Mouse (Mus musculus): Measurements from ENCODE around the gene Vamp5. TPM values are rescaled to one million over a fixed set of nuclear protein-coding genes. Genes with fewer than 3 reads are reported as not detected.

Vamp5 gene
- polyA plus RNA-seq, 1 experiment from 2014 or later = 80.5 TPM

GRCm38 (mm10) chr6:72371571-72371970 lies 8.7 kb downstream of the Vamp5 start:
- Histone ChIP-seq H3K4me2 (replicated peaks; ENCODE audit: low read depth, low read length) (no peak overlapping the region), H3K27ac (ENCODE audit: low read length) (peak overlapping the region; percentile 16; the same call in 1 of the 2 replicates), H3K4me3 (ENCODE audit: low read depth, low read length) (no peak overlapping the region), H3K27me3 (replicated peaks; ENCODE audit: insufficient read depth, low read length) (no peaks in the 10 kb centered on the region), H3K36me3 (ENCODE audit: insufficient read depth, low read length) (no peaks in the 10 kb centered on the region), H3K9me3 (ENCODE audit: low read length) (no peaks in the 10 kb centered on the region), H3K4me1 (ENCODE audit: insufficient read depth, low read depth, low read length) (peaks cover 18% of the 10 kb centered on the region; the same call in 1 of the 2 replicates), H3K9ac (replicated peaks; ENCODE audit: low read depth) (no peak overlapping the region)
- no peak for TF ChIP-seq EP300 (IDR thresholded peaks at IDR 0.05)
- no peak for TF ChIP-seq CTCF (IDR thresholded peaks at IDR 0.05)
- peak; percentile 53 for DNase-seq (ENCODE audit: low spot score)
- 0% methylated on average over 1 of the region's 1 CpGs for WGBS
- peak; percentile 26 for ATAC-seq

GRCm38 (mm10) chr6:72371147-72371546 lies 9.1 kb downstream of the Vamp5 start:
- peaks cover 18% of the 10 kb centered on the region; the same call in 1 of the 2 replicates for H3K4me1 ChIP-seq (ENCODE audit: insufficient read depth, low read depth, low read length)
- no peak overlapping the region for H3K4me2 ChIP-seq (replicated peaks; ENCODE audit: low read depth, low read length)
- H3K36me3 ChIP-seq (ENCODE audit: insufficient read depth, low read length) = no peaks in the 10 kb centered on the region
- TF ChIP-seq CTCF (IDR thresholded peaks at IDR 0.05) (no peak), EP300 (IDR thresholded peaks at IDR 0.05) (no peak)
- WGBS = 26% methylated on average over 5 of the region's 5 CpGs
- DNase-seq (ENCODE audit: low spot score) = peak; percentile 55
- no peaks in the 10 kb centered on the region for H3K9me3 ChIP-seq (ENCODE audit: low read length)
- peak overlapping the region; percentile 16; the same call in 1 of the 2 replicates for H3K27ac ChIP-seq (ENCODE audit: low read length)
- H3K4me3 ChIP-seq (ENCODE audit: low read depth, low read length) = no peak overlapping the region
- no peak overlapping the region for H3K9ac ChIP-seq (replicated peaks; ENCODE audit: low read depth)
- no peaks in the 10 kb centered on the region for H3K27me3 ChIP-seq (replicated peaks; ENCODE audit: insufficient read depth, low read length)
- ATAC-seq = peak; percentile 50

- DNase-seq (ENCODE audit: low spot score) = no peak
- Histone ChIP-seq H3K36me3 (ENCODE audit: insufficient read depth, low read length) (no peaks in the 10 kb centered on the region), H3K27ac (ENCODE audit: low read length) (0 out of 2 replicates have a peak overlapping the region, but pooled peaks have one; percentile 4), H3K4me3 (ENCODE audit: low read depth, low read length) (no peak overlapping the region), H3K9ac (replicated peaks; ENCODE audit: low read depth) (no peak overlapping the region), H3K9me3 (ENCODE audit: low read length) (no peaks in the 10 kb centered on the region), H3K27me3 (replicated peaks; ENCODE audit: insufficient read depth, low read length) (no peaks in the 10 kb centered on the region), H3K4me1 (ENCODE audit: insufficient read depth, low read depth, low read length) (peaks cover 18% of the 10 kb centered on the region; the same call in 1 of the 2 replicates), H3K4me2 (replicated peaks; ENCODE audit: low read depth, low read length) (no peak overlapping the region)
- no peak for ATAC-seq
- TF ChIP-seq CTCF (IDR thresholded peaks at IDR 0.05) = no peak
- no peak for TF ChIP-seq EP300 (IDR thresholded peaks at IDR 0.05)
- 67% methylated on average over 12 of the region's 12 CpGs for WGBS
Observed at GRCm38 (mm10) chr6:72370091-72370490, 10.2 kb downstream of the Vamp5 start.

- TF ChIP-seq EP300 (IDR thresholded peaks at IDR 0.05) = no peak
- TF ChIP-seq CTCF (IDR thresholded peaks at IDR 0.05) = peak; percentile 56
Observed at GRCm38 (mm10) chr6:72369557-72369956, 10.7 kb downstream of the Vamp5 start.

GRCm38 (mm10) chr6:72367460-72367974 lies 12.8 kb downstream of the Vamp5 start:
- Histone ChIP-seq H3K9ac (replicated peaks; ENCODE audit: low read depth) (no peak overlapping the region), H3K27me3 (replicated peaks; ENCODE audit: insufficient read depth, low read length) (no peaks in the 10 kb centered on the region), H3K9me3 (ENCODE audit: low read length) (no peaks in the 10 kb centered on the region), H3K36me3 (ENCODE audit: insufficient read depth, low read length) (no peaks in the 10 kb centered on the region), H3K27ac (ENCODE audit: low read length) (no peak overlapping the region), H3K4me3 (ENCODE audit: low read depth, low read length) (no peak overlapping the region), H3K4me2 (replicated peaks; ENCODE audit: low read depth, low read length) (no peak overlapping the region), H3K4me1 (ENCODE audit: insufficient read depth, low read depth, low read length) (peaks cover 11% of the 10 kb centered on the region; the same call in 1 of the 2 replicates)
- DNase-seq (ENCODE audit: low spot score) (no peak), ATAC-seq (no peak)
- no peak for TF ChIP-seq EP300 (IDR thresholded peaks at IDR 0.05)
- no peak for TF ChIP-seq CTCF (IDR thresholded peaks at IDR 0.05)
- WGBS = 83% methylated on average over 4 of the region's 4 CpGs

More at GRCm38 (mm10) chr6:72369557-72369956, 10.7 kb downstream of the Vamp5 start:
- no peak overlapping the region for H3K4me2 ChIP-seq (replicated peaks; ENCODE audit: low read depth, low read length)
- no peak overlapping the region for H3K4me3 ChIP-seq (ENCODE audit: low read depth, low read length)
- WGBS = 73% methylated on average over 4 of the region's 4 CpGs
- no peaks in the 10 kb centered on the region for H3K36me3 ChIP-seq (ENCODE audit: insufficient read depth, low read length)
- no peak overlapping the region for H3K9ac ChIP-seq (replicated peaks; ENCODE audit: low read depth)
- DNase-seq (ENCODE audit: low spot score) (no peak), ATAC-seq (no peak)
- peaks cover 14% of the 10 kb centered on the region; the same call in 1 of the 2 replicates for H3K4me1 ChIP-seq (ENCODE audit: insufficient read depth, low read depth, low read length)
- no peaks in the 10 kb centered on the region for H3K27me3 ChIP-seq (replicated peaks; ENCODE audit: insufficient read depth, low read length)
- H3K27ac ChIP-seq (ENCODE audit: low read length) = no peak overlapping the region
- H3K9me3 ChIP-seq (ENCODE audit: low read length) = no peaks in the 10 kb centered on the region

- peaks cover 11% of the 10 kb centered on the region; the same call in 1 of the 2 replicates for H3K4me1 ChIP-seq (ENCODE audit: insufficient read depth, low read depth, low read length)
- no peaks in the 10 kb centered on the region for H3K27me3 ChIP-seq (replicated peaks; ENCODE audit: insufficient read depth, low read length)
- H3K4me3 ChIP-seq (ENCODE audit: low read depth, low read length) = no peak within 1 kb of the TSS
- DNase-seq (ENCODE audit: low spot score) (no peak), ATAC-seq (no peak)
- no peak within 1 kb of the TSS for H3K9ac ChIP-seq (replicated peaks; ENCODE audit: low read depth)
- H3K27ac ChIP-seq (ENCODE audit: low read length) = no peak within 1 kb of the TSS
- no peaks in the 10 kb centered on the region for H3K36me3 ChIP-seq (ENCODE audit: insufficient read depth, low read length)
- no peaks in the 10 kb centered on the region for H3K9me3 ChIP-seq (ENCODE audit: low read length)
- H3K4me2 ChIP-seq (replicated peaks; ENCODE audit: low read depth, low read length) = no peak within 1 kb of the TSS
- TF ChIP-seq EP300 (IDR thresholded peaks at IDR 0.05) (no peak), CTCF (IDR thresholded peaks at IDR 0.05) (no peak)
- 75% methylated on average over 4 of the region's 4 CpGs for WGBS
Observed at GRCm38 (mm10) chr6:72366844-72367443, 13.3 kb downstream of the Vamp5 start, which contains the start of gene Rnf181. Rnf181 (minus strand) TSS chr6:72366956.
